Mouse (Mus musculus) embryonic facial prominence, embryonic 11.5 days (tissue): ENCODE measurements around the gene Aff4. TPM values are rescaled to one million over a fixed set of nuclear protein-coding genes. Genes with fewer than 3 reads are reported as not detected.

Experiments used
- ATAC-seq: fragments of 200-750 bp; cut with Nextera tagmentation; replicated peaks from 2 replicates; pipeline ENCODE4 v1.8.0; 2017; ENCODE audit warnings: low read depth; ENCODE audit not compliant: insufficient number of reproducible peaks, low FRiP score, low TSS enrichment
- DNase-seq: peaks from one replicate; pipeline ENCODE4 v3.0.0-alpha.2; 2015; ENCODE audit warnings: low spot score
- H3K27ac ChIP-seq: fragments of 300-500 bp; sonication (generic); replicated peaks from 2 replicates; pipeline ENCODE4 v1.5.1; 2014; ENCODE audit warnings: mild to moderate bottlenecking, low read depth, low read length, control low read depth
- H3K27me3 ChIP-seq: fragments of 300-500 bp; sonication (generic); 2 replicates; pipeline ENCODE4 v1.6.1; 2014; ENCODE audit warnings: mild to moderate bottlenecking, low read length, moderate library complexity, mixed read lengths; ENCODE audit not compliant: control insufficient read depth, insufficient read depth
- H3K36me3 ChIP-seq: fragments of 300-500 bp; sonication (generic); replicated peaks from 2 replicates; pipeline ENCODE4 v1.6.1; 2014; ENCODE audit warnings: low read depth, mild to moderate bottlenecking, low read length, moderate library complexity, mixed read lengths; ENCODE audit not compliant: control insufficient read depth, insufficient read depth
- H3K4me1 ChIP-seq: fragments of 300-500 bp; sonication (generic); 2 replicates; pipeline ENCODE4 v1.6.1; 2014; ENCODE audit warnings: low read length, mixed read lengths; ENCODE audit not compliant: control insufficient read depth, insufficient read depth
- H3K4me2 ChIP-seq: fragments of 300-500 bp; sonication (generic); 2 replicates; pipeline ENCODE4 v1.6.1; 2014; ENCODE audit warnings: low read depth, mild to moderate bottlenecking, control low read depth, low read length, moderate library complexity
- H3K4me3 ChIP-seq: fragments of 300-500 bp; sonication (generic); 2 replicates; pipeline ENCODE4 v1.5.1; 2014; ENCODE audit warnings: low read depth, low read length, control low read depth
- H3K9ac ChIP-seq: fragments of 300-500 bp; sonication (generic); replicated peaks from 2 replicates; pipeline ENCODE4 v1.6.1; 2014; ENCODE audit warnings: mild to moderate bottlenecking, control low read depth, low read length
- H3K9me3 ChIP-seq: fragments of 300-500 bp; sonication (generic); replicated peaks from 2 replicates; pipeline ENCODE4 v1.6.1; 2016; ENCODE audit warnings: mild to moderate bottlenecking, low read length, inconsistent platforms, mixed read lengths; ENCODE audit not compliant: control insufficient read depth
- WGBS: fragments of 180-500 bp; shearing (Covaris S2); extraction: QIAGEN DNeasy Blood & Tissue Kit; methylation state at CpG from one replicate; pipeline ENCODE4 v1.1.7; 2014; 5-methylcytosine and 5-hydroxymethylcytosine counted together
- polyA plus RNA-seq: library from polyadenylated mRNA; unstranded; fragments of >200 nt; fragmentation: Nextera tagmentation; extraction: Ambion mirVana; gene quantifications from 2 replicates; pipeline ENCODE4 v1.2.1, GENCODE M21; 2014

Aff4 gene
- polyA plus RNA-seq, 1 experiment from 2014 or later, result 38.5 TPM

DNA sequence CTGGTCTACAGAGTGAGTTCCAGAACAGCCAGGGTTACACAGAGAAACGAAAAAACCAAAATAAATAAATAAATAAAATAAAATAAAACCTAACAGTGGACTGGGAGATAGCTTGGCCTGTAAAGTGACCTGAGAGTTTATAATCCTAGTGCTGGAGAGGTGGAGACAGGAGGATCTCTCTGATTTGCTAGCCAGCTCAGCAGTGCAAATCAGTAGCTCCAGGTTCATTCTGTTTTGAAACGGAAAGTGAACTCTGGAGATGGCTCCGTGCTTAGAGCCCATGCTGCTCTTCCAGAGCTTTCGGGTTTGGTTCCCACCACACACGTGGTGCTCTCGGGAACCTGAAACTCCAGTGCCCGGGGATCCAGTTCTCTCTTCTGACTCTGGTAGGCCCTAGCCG, 97.4 kb downstream of the Aff4 start:
- Histone ChIP-seq H3K27ac (no peak overlapping the region), H3K36me3 (no peaks in the 10 kb centered on the region), H3K9me3 (no peaks in the 10 kb centered on the region), H3K9ac (no peak overlapping the region), H3K4me3 (no peak overlapping the region), H3K4me1 (no peaks in the 10 kb centered on the region), H3K4me2 (no peak overlapping the region), H3K27me3 (no peaks in the 10 kb centered on the region)
- WGBS, result 87% methylated on average over 8 of the region's 8 CpGs
- DNase-seq (no peak), ATAC-seq (no peak)

- no peak overlapping the region for H3K9ac ChIP-seq
- H3K27me3 ChIP-seq, result no peaks in the 10 kb centered on the region
- no peaks in the 10 kb centered on the region for H3K9me3 ChIP-seq
- no peak overlapping the region for H3K27ac ChIP-seq
- no peak overlapping the region for H3K4me3 ChIP-seq
- H3K36me3 ChIP-seq, result no peaks in the 10 kb centered on the region
- no peak overlapping the region for H3K4me2 ChIP-seq
- ATAC-seq, result no peak
- 82% methylated on average over 1 of the region's 1 CpGs for WGBS
- no peaks in the 10 kb centered on the region for H3K4me1 ChIP-seq
- no peak for DNase-seq
Measured at GRCm38 (mm10) chr11:53448529-53448928, 97.9 kb downstream of the Aff4 start.

- Histone ChIP-seq H3K9ac (no peak overlapping the region), H3K27me3 (no peaks in the 10 kb centered on the region), H3K4me1 (no peaks in the 10 kb centered on the region), H3K9me3 (no peaks in the 10 kb centered on the region), H3K4me2 (no peak overlapping the region), H3K27ac (no peak overlapping the region), H3K36me3 (no peaks in the 10 kb centered on the region), H3K4me3 (no peak overlapping the region)
- WGBS, result 64% methylated on average over 15 of the region's 15 CpGs
- DNase-seq, result no peak
- ATAC-seq, result no peak
Measured at GRCm38 (mm10) chr11:53450070-53450705, 99.6 kb downstream of the Aff4 start.

DNA sequence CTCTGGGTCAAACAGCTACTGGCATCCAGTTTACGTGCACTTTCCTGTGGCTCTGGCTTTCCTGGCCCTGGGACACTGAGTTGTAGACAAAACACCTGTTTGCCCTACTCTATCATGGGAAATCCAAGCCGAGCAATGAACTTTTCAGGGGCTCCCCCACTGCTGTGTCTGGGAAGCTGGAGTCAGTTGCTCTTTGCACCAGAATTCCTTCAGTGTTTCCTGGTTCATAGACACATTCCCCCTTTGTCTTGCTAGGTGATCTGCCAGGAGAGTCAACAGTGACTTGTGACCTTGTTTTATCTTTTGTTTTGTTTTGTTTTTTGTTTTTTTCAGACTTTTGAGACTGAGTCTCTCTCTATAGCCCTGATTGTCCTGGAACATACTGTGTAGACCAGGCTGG, 100.7 kb downstream of the Aff4 start:
- Histone ChIP-seq H3K4me2 (no peak overlapping the region), H3K27ac (no peak overlapping the region), H3K9me3 (no peaks in the 10 kb centered on the region), H3K9ac (no peak overlapping the region), H3K27me3 (no peaks in the 10 kb centered on the region), H3K4me1 (no peaks in the 10 kb centered on the region), H3K36me3 (no peaks in the 10 kb centered on the region), H3K4me3 (no peak overlapping the region)
- 77% methylated on average over 2 of the region's 2 CpGs for WGBS
- ATAC-seq (no peak), DNase-seq (no peak)

DNA sequence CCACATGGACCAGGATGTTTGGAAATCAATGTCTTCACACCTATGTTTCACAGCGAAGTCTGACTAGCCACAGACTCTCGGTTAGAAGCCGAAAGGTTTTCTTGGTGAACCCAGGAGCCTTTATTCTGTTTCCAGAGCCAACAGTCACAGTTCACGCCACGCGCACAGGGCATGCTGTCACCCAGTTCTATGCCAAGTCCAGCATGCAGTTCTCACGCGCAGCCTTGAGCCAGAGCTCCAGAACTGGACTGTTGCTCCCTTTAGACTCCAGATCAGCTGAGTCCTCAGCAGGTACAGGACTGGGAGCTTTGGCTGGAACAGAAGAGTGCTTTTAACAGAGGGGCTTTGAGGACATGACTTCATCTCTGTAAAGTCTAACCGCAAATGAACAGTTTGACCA, 101.8 kb downstream of the Aff4 start:
- WGBS, result 96% methylated on average over 9 of the region's 9 CpGs
- Histone ChIP-seq H3K27ac (no peak overlapping the region), H3K27me3 (peaks cover 2% of the 10 kb centered on the region; the same call in 1 of the 2 replicates), H3K9me3 (no peaks in the 10 kb centered on the region), H3K4me3 (no peak overlapping the region), H3K36me3 (no peaks in the 10 kb centered on the region), H3K4me2 (no peak overlapping the region), H3K9ac (no peak overlapping the region), H3K4me1 (no peaks in the 10 kb centered on the region)
- ATAC-seq, result no peak
- DNase-seq, result no peak

GRCm38 (mm10) chr11:53453031-53453430, 102.4 kb downstream of the Aff4 start:
- no peak overlapping the region for H3K27ac ChIP-seq
- H3K36me3 ChIP-seq, result no peaks in the 10 kb centered on the region
- H3K9me3 ChIP-seq, result no peaks in the 10 kb centered on the region
- H3K4me2 ChIP-seq, result no peak overlapping the region
- no peak for DNase-seq
- WGBS, result 86% methylated on average over 5 of the region's 5 CpGs
- H3K4me3 ChIP-seq, result no peak overlapping the region
- H3K27me3 ChIP-seq, result peaks cover 5% of the 10 kb centered on the region; the same call in 1 of the 2 replicates
- H3K9ac ChIP-seq, result no peak overlapping the region
- no peak for ATAC-seq
- H3K4me1 ChIP-seq, result no peaks in the 10 kb centered on the region

DNA sequence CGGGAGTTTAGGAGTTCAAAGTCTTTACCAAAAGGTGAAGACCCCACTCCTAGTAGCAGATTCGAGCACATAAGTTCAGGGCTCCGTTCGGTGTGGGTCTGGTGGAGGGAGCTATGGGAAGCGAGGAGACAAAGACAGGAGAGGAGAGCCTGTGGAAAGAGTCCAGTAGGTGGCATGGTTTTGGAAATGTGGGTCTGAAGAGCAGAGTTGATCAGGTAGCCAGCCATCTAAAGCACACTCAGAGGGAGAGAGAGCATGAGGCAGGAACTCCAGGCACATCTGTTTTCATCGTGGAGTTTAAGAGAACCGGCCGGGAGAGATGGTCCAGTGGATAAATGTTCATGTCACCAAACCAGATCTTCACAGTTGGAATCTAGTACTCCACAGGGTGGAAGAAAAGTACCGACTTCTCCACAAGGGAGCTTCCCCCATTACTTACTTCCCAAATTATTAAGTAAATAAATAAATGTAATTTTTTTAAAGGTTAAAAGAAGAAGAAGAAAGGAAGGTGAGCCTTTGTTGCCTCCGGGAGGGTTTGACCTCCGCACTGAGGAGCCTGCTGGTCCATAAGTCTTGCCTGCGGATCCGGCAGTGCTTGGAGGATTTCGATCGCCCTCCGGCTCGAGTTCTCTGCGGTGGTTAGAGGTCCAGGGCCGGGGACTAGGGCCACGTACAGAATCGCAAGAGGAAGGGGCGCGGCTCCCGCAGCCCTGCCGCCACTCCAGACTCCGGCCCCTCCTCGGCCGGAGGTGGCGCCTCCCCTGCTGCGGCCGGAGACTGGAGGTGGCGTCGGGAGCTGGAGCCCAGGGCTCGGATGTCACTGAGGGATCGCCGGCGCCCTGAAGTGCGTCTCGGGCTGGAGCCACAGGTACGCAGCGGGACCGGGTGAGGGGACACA, 106.1 kb downstream of the Aff4 start, which contains the start of the genes Gm10447 and Shroom1:
Gm10447 (minus strand) TSS at position 637 of the 898 bp plus-strand sequence.
Shroom1 (plus strand) TSS at position 732 of the 898 bp plus-strand sequence.
- 3% methylated on average over 42 of the region's 42 CpGs for WGBS
- Histone ChIP-seq H3K36me3 (no peaks in the 10 kb centered on the region), H3K4me3 (peak within 1 kb of the TSS; percentile 51), H3K9me3 (no peaks in the 10 kb centered on the region), H3K27ac (no peak within 1 kb of the TSS), H3K27me3 (peaks cover 9% of the 10 kb centered on the region), H3K4me2 (peak within 1 kb of the TSS; percentile 84), H3K9ac (peak within 1 kb of the TSS; percentile 67), H3K4me1 (no peaks in the 10 kb centered on the region)
- ATAC-seq (peak; percentile 77), DNase-seq (peak; percentile 77)
